Mouse (Mus musculus) brain, adult 2 months (tissue): ENCODE data around the gene Calu.

ENCODE experiments used
- DNase-seq: peaks from one replicate; pipeline ENCODE4 v3.0.0; 2011; ENCODE audit warnings: low read depth, low spot score

Gene Calu

DNA sequence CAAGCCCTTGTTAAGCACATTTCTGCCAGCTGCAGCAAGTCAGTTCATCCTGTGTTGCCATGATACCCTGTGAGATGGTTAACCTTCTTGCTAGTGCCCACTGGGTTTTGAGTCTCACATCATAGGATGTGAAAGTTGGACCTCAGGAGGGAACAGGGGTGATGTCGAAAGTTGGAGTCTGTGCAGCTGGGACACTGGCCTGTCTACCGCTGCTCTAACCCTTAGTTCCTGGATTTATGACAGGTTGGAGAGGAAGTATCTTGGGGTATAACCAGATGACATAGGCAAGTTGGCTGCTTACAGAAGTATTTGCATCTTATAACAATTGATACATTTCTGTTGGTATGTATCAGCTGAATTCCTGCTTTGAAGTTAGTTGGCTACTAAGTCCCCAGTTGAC lies 72.7 kb downstream of the Calu start:
- DNase-seq, result no peak

DNA sequence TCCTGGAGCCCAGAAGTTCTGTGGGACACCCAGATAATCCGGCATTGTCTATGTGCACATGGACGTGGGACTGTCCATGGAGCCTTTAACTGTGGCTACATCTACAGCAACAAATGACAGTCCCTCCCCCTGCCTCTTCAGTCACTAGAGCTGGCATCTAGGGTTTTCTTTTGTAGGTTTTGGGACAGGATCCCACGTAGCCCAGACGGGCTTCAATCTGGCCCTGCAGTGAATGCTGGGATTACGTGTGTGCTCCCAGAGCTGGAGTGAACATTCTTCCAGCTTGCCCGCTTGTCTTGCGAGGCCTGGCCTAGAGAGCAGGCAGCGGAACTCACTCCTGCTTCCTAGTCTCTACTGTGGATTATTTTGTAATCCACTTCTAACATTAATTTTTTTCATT lies 77.2 kb downstream of the Calu start:
- DNase-seq, result no peak

GRCm38 (mm10) chr6:29426331-29426730 lies 78.5 kb downstream of the Calu start:
- no peak for DNase-seq
